Mouse (Mus musculus): ENCODE data around the gene Pigz. TPM values are rescaled to one million over a fixed set of nuclear protein-coding genes. Genes with fewer than 3 reads are reported as not detected.

Pigz gene
- polyA plus RNA-seq (2021), result 0.35 TPM

DNA sequence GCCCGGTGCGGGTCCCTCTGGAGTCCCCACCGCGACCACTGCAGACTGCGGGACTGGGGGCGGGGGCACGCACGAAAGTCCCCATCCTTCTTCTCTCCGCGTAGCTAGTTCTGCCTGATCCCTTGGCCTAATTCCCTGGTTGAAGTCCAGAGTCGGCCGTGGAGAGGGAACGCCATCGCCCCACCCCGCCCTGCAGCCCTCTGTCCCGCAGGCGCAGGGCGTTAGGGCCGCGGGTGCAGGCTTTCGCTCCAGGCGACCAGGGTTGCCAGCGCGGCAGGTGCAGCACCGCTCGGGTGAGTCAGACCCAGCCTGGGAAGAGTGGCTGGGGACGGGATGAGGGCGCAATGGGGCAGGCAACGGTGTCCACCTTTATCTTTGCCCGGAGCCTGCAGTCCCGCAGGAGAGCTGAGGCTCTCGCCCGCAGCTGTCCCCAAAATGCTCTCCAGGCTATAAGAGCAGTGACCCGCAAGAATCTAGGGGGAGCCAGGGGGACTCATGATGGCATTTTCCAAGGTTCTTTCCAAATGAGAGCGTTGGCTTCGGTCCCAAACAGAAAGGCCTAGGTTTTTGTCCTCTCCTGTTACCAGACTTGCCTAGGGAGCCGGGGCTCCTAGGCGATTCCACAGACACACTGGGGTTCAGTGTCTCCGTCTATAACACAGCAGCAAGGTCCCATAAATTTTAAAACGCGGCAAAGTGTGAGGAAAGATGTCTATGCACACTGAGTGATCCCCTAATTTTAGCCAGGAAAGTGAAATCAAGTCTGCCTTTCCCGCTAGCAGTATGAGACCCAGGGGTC is at the start of gene Pigz:
Gene Pigz (plus strand): TSS at position 101 of the 799 bp plus-strand sequence.
- H3K27me3 ChIP-seq, result no peaks in the 10 kb centered on the region
- ChIA-PET POLR2A (no interaction called here), CTCF (interaction anchor here (2.5 kb wide), 1 partner anchor 10 kb away, joined by 11 read pairs; no protein-coding TSS in a partner anchor)
- DNase-seq (ENCODE audit: low read depth, low spot score) (no peak), ATAC-seq (no peak)
- no peak for TF ChIP-seq CTCF (IDR thresholded peaks at IDR 0.05)
- in situ Hi-C loops (cut with MboI; ENCODE audit: low pct_unique_long_range_greater_than_20kb), result no loop called here

- ChIA-PET CTCF (no interaction called here), POLR2A (no interaction called here)
- no peaks in the 10 kb centered on the region for H3K27me3 ChIP-seq
- in situ Hi-C loops (cut with MboI; ENCODE audit: low pct_unique_long_range_greater_than_20kb), result no loop called here
- DNase-seq (ENCODE audit: low read depth, low spot score), result no peak
- TF ChIP-seq CTCF (IDR thresholded peaks at IDR 0.05), result no peak
- no peak for ATAC-seq
These were observed 49.7 kb upstream of the Pigz start for GRCm38 (mm10) chr16:31883902-31884301.

- in situ Hi-C loops (cut with MboI; ENCODE audit: low pct_unique_long_range_greater_than_20kb), result no loop called here
These were observed 42.7 kb upstream of the Pigz start for GRCm38 (mm10) chr16:31890907-31891306.

DNA sequence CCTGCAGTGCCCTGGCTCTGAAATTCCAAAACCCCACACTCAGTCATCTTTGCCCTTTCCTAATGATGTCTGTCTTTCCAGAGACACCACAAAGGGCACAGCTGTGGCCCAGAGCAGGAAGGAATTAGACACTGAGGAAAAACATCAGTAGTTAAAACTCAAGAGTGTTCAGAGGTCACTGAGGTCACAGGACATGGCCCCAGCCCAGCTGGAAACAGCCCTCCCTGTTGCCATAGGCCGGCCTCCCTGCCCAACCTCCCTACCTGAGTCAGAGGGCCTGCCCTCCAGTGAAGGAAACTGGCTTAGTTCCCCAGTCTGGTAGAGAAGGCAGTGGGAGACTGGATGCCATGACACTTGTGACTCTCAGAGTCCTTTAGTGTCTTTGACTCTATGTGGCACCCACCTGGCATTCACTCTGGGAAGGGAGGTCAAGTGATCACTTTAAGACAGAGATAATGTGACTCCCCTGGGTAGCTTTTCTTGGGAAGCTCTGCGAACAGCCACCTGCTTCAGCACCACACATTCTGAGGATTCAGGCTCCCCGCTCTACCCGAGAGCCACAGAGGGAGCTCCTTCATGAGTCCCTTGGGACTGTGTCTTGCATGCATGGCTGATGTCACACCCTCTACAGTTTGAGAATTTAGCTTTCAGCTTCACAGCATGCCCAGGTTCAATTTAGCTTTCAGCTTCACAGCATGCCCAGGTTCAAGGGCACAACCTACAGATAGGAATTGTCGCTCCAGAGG is 40.1 kb upstream of the Pigz start:
- ChIA-PET POLR2A (no interaction called here), CTCF (interaction anchor here (1.3 to 1.9 kb wide), 2 partner anchors 12 to 25 kb away, joined by 4 to 6 read pairs; no protein-coding TSS in a partner anchor)
- TF ChIP-seq CTCF (IDR thresholded peaks at IDR 0.05), result no peak
- in situ Hi-C loops (cut with MboI; ENCODE audit: low pct_unique_long_range_greater_than_20kb), result no loop called here
- ATAC-seq (no peak), DNase-seq (ENCODE audit: low read depth, low spot score) (no peak)
- no peaks in the 10 kb centered on the region for H3K27me3 ChIP-seq

More at GRCm38 (mm10) chr16:31890907-31891306, 42.7 kb upstream of the Pigz start:
- TF ChIP-seq CTCF (IDR thresholded peaks at IDR 0.05), result no peak
- DNase-seq (ENCODE audit: low read depth, low spot score) (no peak), ATAC-seq (no peak)
- no peaks in the 10 kb centered on the region for H3K27me3 ChIP-seq
- ChIA-PET POLR2A (no interaction called here), CTCF (interaction anchor here (2.1 kb wide), 1 partner anchor 14 kb away, joined by 7 read pairs; no protein-coding TSS in a partner anchor)

DNA sequence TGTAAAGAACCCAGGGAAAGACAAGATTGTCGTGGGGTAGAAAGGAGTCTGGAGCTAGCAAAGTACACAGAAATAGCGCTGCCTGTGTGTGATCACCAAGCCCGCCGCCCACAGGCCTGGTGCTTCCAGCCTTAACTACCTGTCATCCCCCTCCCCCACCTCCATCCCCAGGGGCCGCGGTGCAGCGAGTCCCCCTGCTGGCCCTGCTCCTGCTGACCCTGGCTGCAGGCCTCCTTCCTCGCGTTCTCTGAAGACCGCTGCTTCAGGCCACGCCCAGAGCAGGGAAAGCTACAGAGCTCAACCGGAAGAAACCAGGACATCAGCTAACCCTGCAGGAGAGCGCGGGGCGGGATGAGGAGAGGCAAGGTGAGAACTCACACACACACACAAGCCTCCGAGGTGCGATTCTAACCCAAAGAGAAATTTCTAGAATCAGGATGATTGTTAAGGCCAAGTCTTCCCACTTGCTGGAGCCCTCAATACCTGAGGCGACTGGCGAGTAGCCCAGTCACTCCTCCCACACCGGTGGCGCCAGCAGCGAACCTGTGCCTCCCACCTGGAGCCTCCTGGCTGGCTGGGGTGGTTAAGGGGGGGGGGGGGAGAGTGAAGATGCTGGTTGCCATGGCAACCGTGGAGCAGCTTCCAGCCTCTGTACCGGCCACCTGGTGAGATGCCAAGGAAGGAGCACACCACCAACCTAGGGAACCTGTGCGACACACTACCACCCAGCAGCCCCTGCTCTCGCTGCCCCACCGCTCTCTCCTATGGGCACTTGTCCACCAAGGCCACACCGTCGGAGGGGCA is 36.5 kb upstream of the Pigz start:
- ATAC-seq (no peak), DNase-seq (ENCODE audit: low read depth, low spot score) (no peak)
- in situ Hi-C loops (cut with MboI; ENCODE audit: low pct_unique_long_range_greater_than_20kb), result no loop called here
- TF ChIP-seq CTCF (IDR thresholded peaks at IDR 0.05), result no peak
- ChIA-PET POLR2A (no interaction called here), CTCF (interaction anchor here (1.6 kb wide), 1 partner anchor 18 kb away, joined by 4 read pairs; the partner anchor contains the start of gene Meltf)
- no peaks in the 10 kb centered on the region for H3K27me3 ChIP-seq

DNA sequence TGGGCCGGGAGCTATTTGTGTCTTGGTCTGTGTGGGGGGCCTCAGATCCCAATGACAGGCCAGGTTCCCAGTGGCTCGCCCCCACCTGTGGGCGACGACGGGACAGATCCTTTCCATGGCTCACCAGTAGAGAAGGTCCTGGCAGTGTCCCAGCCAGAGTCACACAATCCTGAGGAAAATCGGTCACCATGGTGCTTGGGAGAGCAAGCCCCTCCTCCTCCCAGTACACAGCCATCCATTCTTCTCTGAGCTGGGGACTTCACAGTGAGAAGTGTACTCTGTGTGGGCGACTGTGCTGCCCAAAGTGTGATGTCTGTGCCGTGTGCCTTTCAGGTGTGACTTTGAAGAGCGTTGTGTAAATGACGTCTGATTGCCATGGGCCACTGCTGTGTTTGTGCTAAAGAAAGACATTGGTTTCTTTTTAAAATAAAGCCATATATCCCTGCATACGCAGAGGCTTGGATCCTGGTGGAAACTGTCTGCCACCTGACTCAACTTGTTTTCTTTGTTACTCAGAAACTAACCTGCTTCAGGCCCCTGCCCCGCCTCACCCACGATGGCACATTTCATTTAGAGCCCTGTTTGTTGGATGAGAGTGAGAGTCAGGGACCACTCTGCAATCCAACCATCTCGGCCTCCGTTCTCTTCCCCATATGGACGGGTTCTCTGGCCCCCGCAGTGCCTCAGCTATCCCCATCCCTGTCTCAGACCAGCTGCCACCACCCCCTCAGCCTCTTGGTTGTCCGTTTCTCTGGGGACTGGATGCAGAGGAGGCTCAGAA is 34.9 kb upstream of the Pigz start:
- H3K27me3 ChIP-seq, result no peaks in the 10 kb centered on the region
- TF ChIP-seq CTCF (IDR thresholded peaks at IDR 0.05), result no peak
- DNase-seq (ENCODE audit: low read depth, low spot score), result no peak
- CTCF ChIA-PET, result interaction anchor here (1.6 kb wide), 1 partner anchor 20 kb away, joined by 4 read pairs; the partner anchor contains the start of gene Meltf
- in situ Hi-C loops (cut with MboI; ENCODE audit: low pct_unique_long_range_greater_than_20kb), result no loop called here
- POLR2A ChIA-PET, result no interaction called here
- ATAC-seq, result no peak

DNA sequence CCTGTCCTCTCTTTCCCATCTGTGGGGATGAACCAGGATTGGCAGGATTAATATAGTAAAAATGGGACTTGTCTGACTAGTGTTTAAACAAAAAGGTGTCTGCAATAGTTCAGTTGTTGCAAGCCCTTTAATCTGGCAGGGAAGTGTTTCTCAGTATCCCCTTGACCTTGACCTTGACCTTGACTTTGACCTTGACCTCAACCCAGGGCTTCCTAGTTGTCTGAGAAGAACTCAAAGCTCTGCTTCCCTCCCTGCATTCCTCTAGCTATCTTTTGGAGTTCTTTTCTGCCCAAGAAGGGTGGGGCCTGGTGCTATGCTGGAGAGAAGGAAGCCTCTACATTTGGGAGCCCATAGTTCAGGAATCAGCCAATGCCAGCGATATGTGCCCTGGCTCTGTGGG is 31.8 kb upstream of the Pigz start:
- ATAC-seq, result no peak
- H3K27me3 ChIP-seq, result no peaks in the 10 kb centered on the region
- no peak for TF ChIP-seq CTCF (IDR thresholded peaks at IDR 0.05)
- ChIA-PET CTCF (no interaction called here), POLR2A (no interaction called here)
- no peak for DNase-seq (ENCODE audit: low read depth, low spot score)
- in situ Hi-C loops (cut with MboI; ENCODE audit: low pct_unique_long_range_greater_than_20kb), result no loop called here

- no peak for ATAC-seq
- in situ Hi-C loops (cut with MboI; ENCODE audit: low pct_unique_long_range_greater_than_20kb), result no loop called here
- DNase-seq (ENCODE audit: low read depth, low spot score), result no peak
- POLR2A ChIA-PET, result no interaction called here
- no peak for TF ChIP-seq CTCF (IDR thresholded peaks at IDR 0.05)
- CTCF ChIA-PET, result no interaction called here
- H3K27me3 ChIP-seq, result no peaks in the 10 kb centered on the region
These were observed 30.4 kb upstream of the Pigz start for GRCm38 (mm10) chr16:31903239-31903638.

DNA sequence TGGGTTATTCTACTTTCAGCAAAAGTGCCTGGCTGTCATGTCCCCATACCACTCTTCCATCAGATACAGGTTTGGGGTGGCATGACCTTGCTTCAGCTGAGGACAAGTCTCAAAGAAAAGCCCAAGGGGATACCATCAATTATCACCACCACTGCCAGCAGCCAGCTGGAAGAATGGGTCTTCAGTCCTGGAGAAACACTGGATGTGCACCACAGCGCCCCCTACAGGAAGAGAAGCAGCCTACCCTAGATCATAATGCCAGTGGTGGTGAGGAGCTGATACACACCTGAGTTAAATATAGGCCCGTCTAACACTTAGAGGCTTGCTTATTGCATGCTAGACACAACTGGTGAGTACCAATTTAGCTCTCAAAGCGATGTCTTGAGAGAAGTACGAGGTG is 28.3 kb upstream of the Pigz start:
- CTCF ChIA-PET, result interaction anchor here (1.3 kb wide), 1 partner anchor 10 kb away, joined by 4 read pairs; no protein-coding TSS in a partner anchor
- TF ChIP-seq CTCF (IDR thresholded peaks at IDR 0.05), result no peak
- no peak for DNase-seq (ENCODE audit: low read depth, low spot score)
- in situ Hi-C loops (cut with MboI; ENCODE audit: low pct_unique_long_range_greater_than_20kb), result no loop called here
- POLR2A ChIA-PET, result no interaction called here
- H3K27me3 ChIP-seq, result no peaks in the 10 kb centered on the region
- ATAC-seq, result no peak
